Mouse (Mus musculus) induced T-regulatory cell, adult 2 months (primary cell): ENCODE measurements around the gene Abi3.

ENCODE experiments used
- DNase-seq: peaks from one replicate; pipeline ENCODE4 v3.0.0-alpha.2; 2012; ENCODE audit warnings: low read depth

The Abi3 gene

GRCm38 (mm10) chr11:95783958-95784357 is 58.3 kb downstream of the Abi3 start:
- DNase-seq: no peak

- no peak for DNase-seq
Measured at GRCm38 (mm10) chr11:95783457-95783856, 58.8 kb downstream of the Abi3 start.

DNA sequence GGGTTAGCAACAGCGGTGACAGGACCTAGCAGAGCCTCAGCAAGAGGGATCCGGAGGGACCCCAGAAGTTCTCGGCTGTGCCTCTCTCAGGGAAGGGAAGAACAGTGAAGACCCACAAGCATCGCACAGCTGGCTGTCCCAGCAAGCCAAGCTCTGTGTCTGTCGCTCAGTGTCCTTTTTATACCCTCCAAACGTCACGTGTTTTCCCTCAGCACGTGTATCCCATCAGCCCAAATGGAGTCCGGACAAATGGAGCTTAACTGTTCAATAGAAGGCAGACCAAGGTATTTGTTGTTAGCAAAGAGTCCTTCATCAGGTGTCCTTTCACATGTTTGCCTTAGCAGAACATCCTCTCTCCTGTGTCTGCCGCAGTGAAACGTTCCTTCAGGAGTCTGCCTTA is 60.7 kb downstream of the Abi3 start:
- no peak for DNase-seq

DNA sequence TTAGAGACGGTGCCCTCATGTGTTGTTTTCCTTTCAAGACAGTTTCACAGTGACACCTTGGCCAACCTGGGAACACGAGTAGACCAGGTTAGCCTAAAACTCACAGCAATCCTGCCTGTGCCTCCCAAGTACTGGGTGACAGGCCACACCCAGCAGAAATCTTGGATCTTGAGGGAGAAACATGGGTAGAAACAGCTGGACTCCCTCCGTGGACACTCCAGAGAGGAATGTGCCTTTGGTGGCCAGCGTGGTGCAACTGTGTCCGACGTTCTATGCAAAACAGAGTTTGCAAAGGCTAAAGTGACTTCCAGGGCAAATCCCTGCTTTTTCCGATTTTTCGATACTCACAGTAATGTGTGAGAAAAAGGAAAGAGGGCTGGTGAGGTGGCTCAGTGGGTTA is 61.8 kb downstream of the Abi3 start:
- no peak for DNase-seq
